Mouse (Mus musculus): ENCODE measurements around the gene Gm13290. TPM values are rescaled to one million over a fixed set of nuclear protein-coding genes. Genes with fewer than 3 reads are reported as not detected.

The Gm13290 gene
- polyA plus RNA-seq (2012; rRNA removed), result not detected in 2 replicates

DNA sequence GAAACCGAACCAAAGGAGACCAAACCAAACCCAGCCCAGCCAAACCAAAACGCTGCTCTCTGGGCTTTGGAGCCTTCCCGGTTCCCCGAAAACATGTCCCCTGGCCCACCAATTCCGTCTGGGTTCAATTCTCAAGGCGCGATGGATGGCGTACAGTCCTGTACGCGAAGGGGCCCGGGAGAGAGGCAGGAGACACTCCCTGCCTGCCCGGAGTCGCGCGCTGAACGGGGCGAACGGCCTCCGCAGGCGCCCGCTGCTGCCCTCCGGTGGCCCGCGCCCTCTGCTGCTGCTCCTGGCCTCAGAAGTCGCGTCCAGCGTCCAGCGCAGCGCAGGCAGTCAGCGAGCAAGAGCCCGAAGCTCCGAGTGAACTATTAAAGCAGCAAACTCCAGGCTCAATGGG, at the start of gene Gm13290:
TSS of gene Gm13290 (plus strand) at position 301 of the 400 bp plus-strand sequence.

DNA sequence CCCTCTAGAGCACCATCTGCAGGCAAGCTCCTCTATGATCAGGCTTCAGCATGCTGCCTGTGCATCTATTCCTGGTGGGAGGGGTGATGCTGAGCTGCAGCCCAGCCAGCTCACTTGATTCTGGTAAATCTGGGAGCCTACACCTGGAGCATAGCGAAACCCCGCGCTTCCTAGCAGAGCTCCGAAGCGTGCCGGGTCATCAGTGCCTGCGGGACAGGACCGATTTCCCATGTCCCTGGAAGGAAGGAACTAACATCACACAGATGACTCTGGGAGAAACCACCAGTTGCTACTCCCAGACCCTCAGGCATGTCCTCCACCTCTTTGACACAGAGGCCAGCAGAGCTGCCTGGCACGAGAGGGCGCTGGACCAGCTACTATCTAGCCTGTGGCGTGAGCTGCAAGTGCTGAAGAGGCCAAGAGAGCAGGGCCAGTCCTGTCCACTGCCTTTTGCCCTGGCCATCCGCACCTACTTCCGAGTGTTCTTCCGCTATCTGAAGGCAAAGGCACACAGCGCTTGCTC, 18.8 kb upstream of the Gm13290 start, which contains the start of gene Gm13271:
TSS of gene Gm13271 (plus strand) at position 51 of the 523 bp plus-strand sequence.

DNA sequence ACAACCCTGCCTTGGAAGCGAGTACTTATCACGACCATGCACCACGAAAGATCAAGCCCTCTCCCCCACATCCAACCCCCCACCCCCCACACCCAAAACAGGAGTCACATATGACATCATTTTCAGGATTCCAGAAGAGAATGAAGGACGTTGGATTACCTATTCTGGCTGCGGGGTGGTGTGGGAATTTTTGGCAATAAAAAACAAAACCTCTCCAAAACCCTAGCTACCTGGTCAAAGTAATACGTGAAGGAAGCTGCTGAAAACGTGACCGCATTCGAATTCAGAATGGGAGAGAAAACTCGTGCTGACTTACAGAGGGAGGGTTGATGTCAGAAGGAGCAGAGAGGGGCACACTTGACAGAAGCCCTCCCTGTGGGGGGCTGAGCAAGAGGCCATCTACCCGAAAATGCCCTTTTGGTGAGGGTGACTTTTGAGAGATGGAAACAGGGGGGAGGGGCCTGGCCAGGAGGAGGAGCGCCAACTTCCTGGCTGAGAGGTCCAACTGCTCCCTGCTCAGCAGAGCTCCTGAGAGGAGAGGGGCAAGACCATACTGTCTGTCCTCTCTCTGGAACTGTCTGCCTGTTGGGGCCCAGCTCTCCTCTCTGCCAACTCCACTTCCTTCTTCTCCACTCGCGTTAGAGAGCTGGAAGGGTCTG, 13.9 kb upstream of the Gm13290 start, which contains the start of gene Gm13283:
TSS of gene Gm13283 (plus strand) at position 510 of the 659 bp plus-strand sequence.

DNA sequence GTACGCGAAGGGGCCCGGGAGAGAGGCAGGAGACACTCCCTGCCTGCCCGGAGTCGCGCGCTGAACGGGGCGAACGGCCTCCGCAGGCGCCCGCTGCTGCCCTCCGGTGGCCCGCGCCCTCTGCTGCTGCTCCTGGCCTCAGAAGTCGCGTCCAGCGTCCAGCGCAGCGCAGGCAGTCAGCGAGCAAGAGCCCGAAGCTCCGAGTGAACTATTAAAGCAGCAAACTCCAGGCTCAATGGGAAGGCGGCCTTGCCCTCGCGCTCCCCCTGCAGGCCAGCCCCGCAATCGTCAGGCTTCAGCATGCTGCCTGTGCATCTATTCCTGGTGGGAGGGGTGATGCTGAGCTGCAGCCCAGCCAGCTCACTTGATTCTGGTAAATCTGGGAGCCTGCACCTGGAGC, 3.0 kb downstream of the Gm13290 start, which contains the start of gene Gm13289:
TSS of gene Gm13289 (plus strand) at position 301 of the 400 bp plus-strand sequence.

DNA sequence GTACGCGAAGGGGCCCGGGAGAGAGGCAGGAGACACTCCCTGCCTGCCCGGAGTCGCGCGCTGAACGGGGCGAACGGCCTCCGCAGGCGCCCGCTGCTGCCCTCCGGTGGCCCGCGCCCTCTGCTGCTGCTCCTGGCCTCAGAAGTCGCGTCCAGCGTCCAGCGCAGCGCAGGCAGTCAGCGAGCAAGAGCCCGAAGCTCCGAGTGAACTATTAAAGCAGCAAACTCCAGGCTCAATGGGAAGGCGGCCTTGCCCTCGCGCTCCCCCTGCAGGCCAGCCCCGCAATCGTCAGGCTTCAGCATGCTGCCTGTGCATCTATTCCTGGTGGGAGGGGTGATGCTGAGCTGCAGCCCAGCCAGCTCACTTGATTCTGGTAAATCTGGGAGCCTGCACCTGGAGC, 5.9 kb downstream of the Gm13290 start, which contains the start of gene Gm13272:
TSS of gene Gm13272 (plus strand) at position 301 of the 400 bp plus-strand sequence.

DNA sequence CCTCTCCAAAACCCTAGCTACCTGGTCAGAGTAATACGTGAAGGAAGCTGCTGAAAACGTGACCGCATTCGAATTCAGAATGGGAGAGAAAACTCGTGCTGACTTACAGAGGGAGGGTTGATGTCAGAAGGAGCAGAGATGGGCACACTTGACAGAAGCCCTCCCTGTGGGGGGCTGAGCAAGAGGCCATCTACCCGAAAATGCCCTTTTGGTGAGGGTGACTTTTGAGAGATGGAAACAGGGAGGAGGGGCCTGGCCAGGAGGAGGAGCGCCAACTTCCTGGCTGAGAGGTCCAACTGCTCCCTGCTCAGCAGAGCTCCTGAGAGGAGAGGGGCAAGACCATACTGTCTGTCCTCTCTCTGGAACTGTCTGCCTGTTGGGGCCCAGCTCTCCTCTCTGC, 8.2 kb downstream of the Gm13290 start, which contains the start of gene Ifnz:
TSS of gene Ifnz (plus strand) at position 301 of the 400 bp plus-strand sequence.

DNA sequence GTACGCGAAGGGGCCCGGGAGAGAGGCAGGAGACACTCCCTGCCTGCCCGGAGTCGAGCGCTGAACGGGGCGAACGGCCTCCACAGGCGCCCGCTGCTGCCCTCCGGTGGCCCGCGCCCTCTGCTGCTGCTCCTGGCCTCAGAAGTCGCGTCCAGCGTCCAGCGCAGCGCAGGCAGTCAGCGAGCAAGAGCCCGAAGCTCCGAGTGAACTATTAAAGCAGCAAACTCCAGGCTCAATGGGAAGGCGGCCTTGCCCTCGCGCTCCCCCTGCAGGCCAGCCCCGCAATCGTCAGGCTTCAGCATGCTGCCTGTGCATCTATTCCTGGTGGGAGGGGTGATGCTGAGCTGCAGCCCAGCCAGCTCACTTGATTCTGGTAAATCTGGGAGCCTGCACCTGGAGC, 11.8 kb downstream of the Gm13290 start, which contains the start of gene Gm13276:
TSS of gene Gm13276 (plus strand) at position 301 of the 400 bp plus-strand sequence.

DNA sequence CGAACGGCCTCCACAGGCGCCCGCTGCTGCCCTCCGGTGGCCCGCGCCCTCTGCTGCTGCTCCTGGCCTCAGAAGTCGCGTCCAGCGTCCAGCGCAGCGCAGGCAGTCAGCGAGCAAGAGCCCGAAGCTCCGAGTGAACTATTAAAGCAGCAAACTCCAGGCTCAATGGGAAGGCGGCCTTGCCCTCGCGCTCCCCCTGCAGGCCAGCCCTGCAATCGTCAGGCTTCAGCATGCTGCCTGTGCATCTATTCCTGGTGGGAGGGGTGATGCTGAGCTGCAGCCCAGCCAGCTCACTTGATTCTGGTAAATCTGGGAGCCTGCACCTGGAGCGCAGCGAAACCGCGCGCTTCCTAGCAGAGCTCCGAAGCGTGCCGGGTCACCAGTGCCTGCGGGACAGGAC, 14.8 kb downstream of the Gm13290 start, which contains the start of gene Gm13277:
TSS of gene Gm13277 (plus strand) at position 231 of the 400 bp plus-strand sequence.

DNA sequence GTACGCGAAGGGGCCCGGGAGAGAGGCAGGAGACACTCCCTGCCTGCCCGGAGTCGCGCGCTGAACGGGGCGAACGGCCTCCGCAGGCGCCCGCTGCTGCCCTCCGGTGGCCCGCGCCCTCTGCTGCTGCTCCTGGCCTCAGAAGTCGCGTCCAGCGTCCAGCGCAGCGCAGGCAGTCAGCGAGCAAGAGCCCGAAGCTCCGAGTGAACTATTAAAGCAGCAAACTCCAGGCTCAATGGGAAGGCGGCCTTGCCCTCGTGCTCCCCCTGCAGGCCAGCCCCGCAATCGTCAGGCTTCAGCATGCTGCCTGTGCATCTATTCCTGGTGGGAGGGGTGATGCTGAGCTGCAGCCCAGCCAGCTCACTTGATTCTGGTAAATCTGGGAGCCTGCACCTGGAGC, 17.6 kb downstream of the Gm13290 start, which contains the start of gene Gm13278:
TSS of gene Gm13278 (plus strand) at position 301 of the 400 bp plus-strand sequence.

DNA sequence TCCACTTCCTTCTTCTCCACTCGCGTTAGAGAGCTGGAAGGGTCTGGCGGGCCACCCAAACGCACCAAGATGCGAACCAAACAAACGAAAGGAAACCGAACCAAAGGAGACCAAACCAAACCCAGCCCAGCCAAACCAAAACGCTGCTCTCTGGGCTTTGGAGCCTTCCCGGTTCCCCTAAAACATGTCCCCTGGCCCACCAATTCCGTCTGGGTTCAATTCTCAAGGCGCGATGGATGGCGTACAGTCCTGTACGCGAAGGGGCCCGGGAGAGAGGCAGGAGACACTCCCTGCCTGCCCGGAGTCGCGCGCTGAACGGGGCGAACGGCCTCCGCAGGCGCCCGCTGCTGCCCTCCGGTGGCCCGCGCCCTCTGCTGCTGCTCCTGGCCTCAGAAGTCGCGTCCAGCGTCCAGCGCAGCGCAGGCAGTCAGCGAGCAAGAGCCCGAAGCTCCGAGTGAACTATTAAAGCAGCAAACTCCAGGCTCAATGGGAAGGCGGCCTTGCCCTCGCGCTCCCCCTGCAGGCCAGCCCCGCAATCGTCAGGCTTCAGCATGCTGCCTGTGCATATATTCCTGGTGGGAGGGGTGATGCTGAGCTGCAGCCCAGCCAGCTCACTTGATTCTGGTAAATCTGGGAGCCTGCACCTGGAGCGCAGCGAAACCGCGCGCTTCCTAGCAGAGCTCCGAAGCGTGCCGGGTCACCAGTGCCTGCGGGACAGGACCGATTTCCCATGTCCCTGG, 20.5 kb downstream of the Gm13290 start, which contains the start of gene Gm13275:
TSS of gene Gm13275 (plus strand) at position 552 of the 740 bp plus-strand sequence.

DNA sequence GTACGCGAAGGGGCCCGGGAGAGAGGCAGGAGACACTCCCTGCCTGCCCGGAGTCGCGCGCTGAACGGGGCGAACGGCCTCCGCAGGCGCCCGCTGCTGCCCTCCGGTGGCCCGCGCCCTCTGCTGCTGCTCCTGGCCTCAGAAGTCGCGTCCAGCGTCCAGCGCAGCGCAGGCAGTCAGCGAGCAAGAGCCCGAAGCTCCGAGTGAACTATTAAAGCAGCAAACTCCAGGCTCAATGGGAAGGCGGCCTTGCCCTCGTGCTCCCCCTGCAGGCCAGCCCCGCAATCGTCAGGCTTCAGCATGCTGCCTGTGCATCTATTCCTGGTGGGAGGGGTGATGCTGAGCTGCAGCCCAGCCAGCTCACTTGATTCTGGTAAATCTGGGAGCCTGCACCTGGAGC, 23.5 kb downstream of the Gm13290 start, which contains the start of gene Gm13279:
TSS of gene Gm13279 (plus strand) at position 301 of the 400 bp plus-strand sequence.

DNA sequence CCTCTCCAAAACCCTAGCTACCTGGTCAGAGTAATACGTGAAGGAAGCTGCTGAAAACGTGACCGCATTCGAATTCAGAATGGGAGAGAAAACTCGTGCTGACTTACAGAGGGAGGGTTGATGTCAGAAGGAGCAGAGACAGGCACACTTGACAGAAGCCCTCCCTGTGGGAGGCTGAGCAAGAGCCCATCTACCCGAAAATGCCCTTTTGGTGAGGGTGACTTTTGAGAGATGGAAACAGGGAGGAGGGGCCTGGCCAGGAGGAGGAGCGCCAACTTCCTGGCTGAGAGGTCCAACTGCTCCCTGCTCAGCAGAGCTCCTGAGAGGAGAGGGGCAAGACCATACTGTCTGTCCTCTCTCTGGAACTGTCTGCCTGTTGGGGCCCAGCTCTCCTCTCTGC, 25.7 kb downstream of the Gm13290 start, which contains the start of gene Gm13285:
TSS of gene Gm13285 (plus strand) at position 301 of the 400 bp plus-strand sequence.

DNA sequence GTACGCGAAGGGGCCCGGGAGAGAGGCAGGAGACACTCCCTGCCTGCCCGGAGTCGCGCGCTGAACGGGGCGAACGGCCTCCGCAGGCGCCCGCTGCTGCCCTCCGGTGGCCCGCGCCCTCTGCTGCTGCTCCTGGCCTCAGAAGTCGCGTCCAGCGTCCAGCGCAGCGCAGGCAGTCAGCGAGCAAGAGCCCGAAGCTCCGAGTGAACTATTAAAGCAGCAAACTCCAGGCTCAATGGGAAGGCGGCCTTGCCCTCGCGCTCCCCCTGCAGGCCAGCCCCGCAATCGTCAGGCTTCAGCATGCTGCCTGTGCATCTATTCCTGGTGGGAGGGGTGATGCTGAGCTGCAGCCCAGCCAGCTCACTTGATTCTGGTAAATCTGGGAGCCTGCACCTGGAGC, 29.3 kb downstream of the Gm13290 start, which contains the start of gene Gm13287:
TSS of gene Gm13287 (plus strand) at position 301 of the 400 bp plus-strand sequence.

DNA sequence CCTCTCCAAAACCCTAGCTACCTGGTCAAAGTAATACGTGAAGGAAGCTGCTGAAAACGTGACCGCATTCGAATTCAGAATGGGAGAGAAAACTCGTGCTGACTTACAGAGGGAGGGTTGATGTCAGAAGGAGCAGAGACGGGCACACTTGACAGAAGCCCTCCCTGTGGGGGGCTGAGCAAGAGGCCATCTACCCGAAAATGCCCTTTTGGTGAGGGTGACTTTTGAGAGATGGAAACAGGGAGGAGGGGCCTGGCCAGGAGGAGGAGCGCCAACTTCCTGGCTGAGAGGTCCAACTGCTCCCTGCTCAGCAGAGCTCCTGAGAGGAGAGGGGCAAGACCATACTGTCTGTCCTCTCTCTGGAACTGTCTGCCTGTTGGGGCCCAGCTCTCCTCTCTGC, 31.6 kb downstream of the Gm13290 start, which contains the start of gene Gm13288:
TSS of gene Gm13288 (plus strand) at position 301 of the 400 bp plus-strand sequence.

DNA sequence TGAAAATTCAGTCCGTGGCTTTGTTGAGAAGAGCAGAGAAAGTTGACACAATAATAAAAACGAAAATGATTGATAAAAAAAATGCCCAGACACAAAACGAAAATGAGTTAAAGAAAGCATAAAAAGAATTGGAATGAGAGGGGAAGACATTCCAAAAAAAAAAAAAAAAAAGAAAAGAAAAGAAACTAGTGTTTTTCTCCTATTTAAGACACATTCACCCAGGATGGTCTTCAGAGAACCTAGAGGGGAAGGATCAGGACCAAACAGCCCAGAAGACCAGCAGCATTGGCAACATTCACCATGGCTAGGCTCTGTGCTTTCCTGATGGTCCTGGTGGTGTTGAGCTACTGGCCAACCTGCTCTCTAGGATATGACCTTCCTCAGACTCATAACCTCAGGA, 42.3 kb downstream of the Gm13290 start, which contains the start of gene Ifna7:
TSS of gene Ifna7 (plus strand) at position 301 of the 400 bp plus-strand sequence.

DNA sequence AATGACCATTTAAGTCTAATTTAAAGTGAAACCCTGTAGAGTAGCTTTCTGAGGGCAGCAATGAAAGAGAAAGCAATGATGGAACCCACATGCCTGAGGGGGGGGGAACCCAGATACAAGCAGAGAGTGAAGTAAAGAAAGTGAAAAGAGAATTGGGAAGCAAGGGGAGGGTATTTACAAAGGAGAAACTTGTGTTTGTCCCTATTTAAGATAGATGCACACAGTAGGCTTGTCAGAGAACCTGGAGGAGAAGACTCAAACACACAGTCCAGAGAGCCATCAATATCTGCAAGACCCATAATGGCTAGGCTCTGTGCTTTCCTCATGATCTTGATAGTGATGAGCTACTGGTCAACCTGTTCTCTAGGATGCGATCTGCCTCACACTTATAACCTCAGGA, 46.0 kb downstream of the Gm13290 start, which contains the start of gene Ifna11:
TSS of gene Ifna11 (plus strand) at position 301 of the 400 bp plus-strand sequence.

Other genes starting within 250 kb of the Gm13290 start
- not detected in 2 replicates for gene Ifna15, start 215.6 kb upstream of the Gm13290 start, polyA plus RNA-seq (2012; rRNA removed)
- gene Ifna14, start 202.0 kb upstream of the Gm13290 start, polyA plus RNA-seq (2012; rRNA removed), result not detected in 2 replicates
- gene Ifna9, start 181.4 kb upstream of the Gm13290 start, polyA plus RNA-seq (2012; rRNA removed), result not detected in 2 replicates
- gene Ifna12, start 170.5 kb upstream of the Gm13290 start, polyA plus RNA-seq (2012; rRNA removed), result not detected in 2 replicates
- not detected in 2 replicates for gene C87499, start 139.4 kb upstream of the Gm13290 start, polyA plus RNA-seq (2012; rRNA removed)
- not detected in 2 replicates for gene Ifna13, start 129.4 kb upstream of the Gm13290 start, polyA plus RNA-seq (2012; rRNA removed)
- not detected in 2 replicates for gene Ifna16, start 96.9 kb upstream of the Gm13290 start, polyA plus RNA-seq (2012; rRNA removed)
- not detected in 2 replicates for gene Ifna2, start 89.9 kb upstream of the Gm13290 start, polyA plus RNA-seq (2012; rRNA removed)
- gene Ifnab, start 82.5 kb upstream of the Gm13290 start, polyA plus RNA-seq (2012; rRNA removed), result 0.06 TPM in 1 of 2 replicates, not detected in the other
- 0.06 and 0.10 TPM in 2 replicates for gene Gm26566, start 52.0 kb upstream of the Gm13290 start, polyA plus RNA-seq (2012; rRNA removed)
- 9.1 and 11.2 TPM in 2 replicates for gene Klhl9, start 51.4 kb upstream of the Gm13290 start, polyA plus RNA-seq (2012; rRNA removed)
- gene Gm13271, start 19.0 kb upstream of the Gm13290 start, polyA plus RNA-seq (2012; rRNA removed), result not detected in 2 replicates
- gene Gm13283, start 13.7 kb upstream of the Gm13290 start, polyA plus RNA-seq (2012; rRNA removed), result not detected in 2 replicates
- gene Gm13289, start 3.1 kb downstream of the Gm13290 start, polyA plus RNA-seq (2012; rRNA removed), result not detected in 2 replicates
- gene Gm13272, start 6.0 kb downstream of the Gm13290 start, polyA plus RNA-seq (2012; rRNA removed), result not detected in 2 replicates
- 0.01 TPM in 1 of 2 replicates, not detected in the other for gene Ifnz, start 8.3 kb downstream of the Gm13290 start, polyA plus RNA-seq (2012; rRNA removed)
- gene Gm13276, start 11.9 kb downstream of the Gm13290 start, polyA plus RNA-seq (2012; rRNA removed), result not detected in 2 replicates
- not detected in 2 replicates for gene Gm13277, start 14.8 kb downstream of the Gm13290 start, polyA plus RNA-seq (2012; rRNA removed)
- not detected in 2 replicates for gene Gm13278, start 17.7 kb downstream of the Gm13290 start, polyA plus RNA-seq (2012; rRNA removed)
- gene Gm13275, start 20.7 kb downstream of the Gm13290 start, polyA plus RNA-seq (2012; rRNA removed), result 0.06 TPM in 1 of 2 replicates, not detected in the other
- not detected in 2 replicates for gene Gm13279, start 23.6 kb downstream of the Gm13290 start, polyA plus RNA-seq (2012; rRNA removed)
- not detected in 2 replicates for gene Gm13285, start 25.8 kb downstream of the Gm13290 start, polyA plus RNA-seq (2012; rRNA removed)
- not detected in 2 replicates for gene Gm13287, start 29.4 kb downstream of the Gm13290 start, polyA plus RNA-seq (2012; rRNA removed)
- gene Gm13288, start 31.7 kb downstream of the Gm13290 start, polyA plus RNA-seq (2012; rRNA removed), result not detected in 2 replicates
- not detected in 2 replicates for gene Ifna7, start 42.4 kb downstream of the Gm13290 start, polyA plus RNA-seq (2012; rRNA removed)
- not detected in 2 replicates for gene Ifna11, start 46.1 kb downstream of the Gm13290 start, polyA plus RNA-seq (2012; rRNA removed)
- gene Ifna6, start 53.6 kb downstream of the Gm13290 start, polyA plus RNA-seq (2012; rRNA removed), result not detected in 2 replicates
- not detected in 2 replicates for gene Ifna5, start 61.7 kb downstream of the Gm13290 start, polyA plus RNA-seq (2012; rRNA removed)
- gene Ifna4, start 68.0 kb downstream of the Gm13290 start, polyA plus RNA-seq (2012; rRNA removed), result not detected in 2 replicates
- gene Ifna1, start 76.3 kb downstream of the Gm13290 start, polyA plus RNA-seq (2012; rRNA removed), result not detected in 2 replicates
- not detected in 2 replicates for gene Ifne, start 106.4 kb downstream of the Gm13290 start, polyA plus RNA-seq (2012; rRNA removed)